8 mouse cellular contexts compared by ENCODE assay signal in genomic region chr15:86085301-86086225, GRCm38 (mm10). TPM values are rescaled to one million over a fixed set of nuclear protein-coding genes. Genes with fewer than 3 reads are reported as not detected.
DNase-seq lines count a peak whose midpoint lies in the region; ATAC-seq and TF ChIP-seq lines count a peak whose summit lies in the region.

No protein-coding gene starts in this region.

- H3K4me2 ChIP-seq in embryonic facial prominence, embryonic 15.5 days (replicated peaks): no peak overlapping the region
- peak overlapping the region; percentile 8 for H3K4me2 ChIP-seq in hindbrain, embryonic 12.5 days (replicated peaks)
- H3K4me2 ChIP-seq in limb, embryonic 15.5 days: 0 out of 2 replicates have a peak overlapping the region, but pooled peaks have one; percentile 4
- H3K4me2 ChIP-seq in neural tube, embryonic 14.5 days (ENCODE audit: low read depth, low read length): peak overlapping the region; percentile 11; the same call in 1 of the 2 replicates

- no peaks in the 10 kb centered on the region for H3K27me3 ChIP-seq in MEL (ENCODE audit: control insufficient read depth in 1 of 2, insufficient read depth in 2 of 2, low read length in 2 of 2)
- no peaks in the 10 kb centered on the region for H3K27me3 ChIP-seq in embryonic facial prominence, embryonic 15.5 days
- no peaks in the 10 kb centered on the region for H3K27me3 ChIP-seq in hindbrain, embryonic 12.5 days
- no peaks in the 10 kb centered on the region for H3K27me3 ChIP-seq in limb, embryonic 15.5 days
- H3K27me3 ChIP-seq in neural tube, embryonic 14.5 days (ENCODE audit: control insufficient read depth, insufficient read depth, low read length): no peaks in the 10 kb centered on the region

- WGBS in embryonic facial prominence, embryonic 15.5 days: 31% methylated on average over 17 of the region's 17 CpGs
- WGBS in hindbrain, embryonic 12.5 days: 32% methylated on average over 17 of the region's 17 CpGs
- 35% methylated on average over 17 of the region's 17 CpGs for WGBS in limb, embryonic 15.5 days
- 28% methylated on average over 17 of the region's 17 CpGs for WGBS in neural tube, embryonic 14.5 days

- ATAC-seq in embryonic facial prominence, embryonic 15.5 days (ENCODE audit: insufficient number of reproducible peaks, low FRiP score, low TSS enrichment, low read depth): 0 out of 2 replicates have a peak, but pooled peaks have one; percentile 3
- peak; percentile 21 for ATAC-seq in hindbrain, embryonic 12.5 days (ENCODE audit: low FRiP score)
- no peak for ATAC-seq in limb, embryonic 15.5 days (ENCODE audit: insufficient number of reproducible peaks, low FRiP score, low TSS enrichment, low read depth)
- ATAC-seq in neural tube, embryonic 14.5 days (ENCODE audit: low read depth): no peak

- intact Hi-C loops in gastrocnemius, adult 2 months (cut with DNase I): loop anchor here (5.0 kb wide), 1 partner anchor 37 kb away; no protein-coding TSS in a partner anchor

- no peak for TF ChIP-seq POLR2A in MEL (IDR thresholded peaks at IDR 0.05; ENCODE audit: control insufficient read depth in 1 of 2, insufficient read depth in 1 of 2, low read depth in 1 of 2, low read length in 2 of 2, poor library complexity in 1 of 2)

- TF ChIP-seq EP300 in MEL (IDR thresholded peaks at IDR 0.05; ENCODE audit: low read depth in 1 of 2, low read length in 2 of 2): no peak

- H3K9ac ChIP-seq in MEL (ENCODE audit: control insufficient read depth, low read depth, low read length, poor library complexity, severe bottlenecking): no peak overlapping the region
- no peak overlapping the region; the same call in 1 of the 2 replicates for H3K9ac ChIP-seq in embryonic facial prominence, embryonic 15.5 days
- no peak overlapping the region for H3K9ac ChIP-seq in hindbrain, embryonic 12.5 days
- no peak overlapping the region for H3K9ac ChIP-seq in limb, embryonic 15.5 days
- no peak overlapping the region for H3K9ac ChIP-seq in neural tube, embryonic 14.5 days (replicated peaks; ENCODE audit: low read depth, low read length)

- H3K27ac ChIP-seq in gastrocnemius, adult 2 months: peak overlapping the region; percentile 61
- no peak overlapping the region for H3K27ac ChIP-seq in MEL (ENCODE audit: control insufficient read depth, low read depth, low read length)
- H3K27ac ChIP-seq in embryonic facial prominence, embryonic 15.5 days (replicated peaks): peak overlapping the region; percentile 23; the same call in 1 of the 2 replicates
- peak overlapping the region; percentile 79 for H3K27ac ChIP-seq in hindbrain, embryonic 12.5 days
- H3K27ac ChIP-seq in limb, embryonic 15.5 days: peak overlapping the region; percentile 69
- peak overlapping the region; percentile 83 for H3K27ac ChIP-seq in neural tube, embryonic 14.5 days (ENCODE audit: low read depth, low read length)

- no peaks in the 10 kb centered on the region for H3K4me1 ChIP-seq in MEL (ENCODE audit: control insufficient read depth in 1 of 2, insufficient read depth in 2 of 2, low read length in 2 of 2)
- H3K4me1 ChIP-seq in embryonic facial prominence, embryonic 15.5 days: peaks cover 55% of the 10 kb centered on the region
- peaks cover 91% of the 10 kb centered on the region for H3K4me1 ChIP-seq in hindbrain, embryonic 12.5 days
- peaks cover 81% of the 10 kb centered on the region for H3K4me1 ChIP-seq in limb, embryonic 15.5 days
- peaks cover 72% of the 10 kb centered on the region for H3K4me1 ChIP-seq in neural tube, embryonic 14.5 days (ENCODE audit: control insufficient read depth, insufficient read depth, low read length)

- no peaks in the 10 kb centered on the region for H3K36me3 ChIP-seq in MEL (ENCODE audit: control insufficient read depth in 1 of 2, insufficient read depth in 2 of 2, low read length in 2 of 2)
- H3K36me3 ChIP-seq in embryonic facial prominence, embryonic 15.5 days: no peaks in the 10 kb centered on the region
- no peaks in the 10 kb centered on the region for H3K36me3 ChIP-seq in hindbrain, embryonic 12.5 days
- no peaks in the 10 kb centered on the region for H3K36me3 ChIP-seq in limb, embryonic 15.5 days
- no peaks in the 10 kb centered on the region for H3K36me3 ChIP-seq in neural tube, embryonic 14.5 days (ENCODE audit: control insufficient read depth, insufficient read depth, low read length)

- peak overlapping the region; percentile 23 for H3K4me3 ChIP-seq in gastrocnemius, adult 2 months
- H3K4me3 ChIP-seq in MEL (ENCODE audit: control insufficient read depth in 1 of 2, insufficient read depth in 1 of 2, low read depth in 2 of 2, low read length in 2 of 2): no peak overlapping the region
- no peak overlapping the region for H3K4me3 ChIP-seq in embryonic facial prominence, embryonic 15.5 days (replicated peaks)
- H3K4me3 ChIP-seq in hindbrain, embryonic 12.5 days: no peak overlapping the region
- no peak overlapping the region for H3K4me3 ChIP-seq in limb, embryonic 15.5 days
- H3K4me3 ChIP-seq in neural tube, embryonic 14.5 days (ENCODE audit: low read depth, low read length): no peak overlapping the region

- H3K79me2 ChIP-seq in MEL (ENCODE audit: control insufficient read depth, insufficient read depth, low read length, poor library complexity): peaks cover 19% of the 10 kb centered on the region

- TF ChIP-seq RAD21 in MEL (IDR thresholded peaks at IDR 0.05; ENCODE audit: low read depth, low read length): no peak

- TF ChIP-seq CTCF in gastrocnemius, adult 2 months (IDR thresholded peaks at IDR 0.05): peak; percentile 65
- peak; percentile 37 to 57 (median 52); a peak in 5 of 6 replicates for TF ChIP-seq CTCF in MEL (IDR thresholded peaks at IDR 0.05 in 2 of 3, conservative IDR thresholded peaks at IDR 0.05 in 1 of 3; ENCODE audit: control insufficient read depth in 1 of 3, insufficient read depth in 1 of 3, low read depth in 2 of 3, low read length in 3 of 3, poor library complexity in 1 of 3, severe bottlenecking in 1 of 3)

- no peaks in the 10 kb centered on the region for H3K9me3 ChIP-seq in MEL (replicated peaks; ENCODE audit: insufficient read depth, low read length)
- H3K9me3 ChIP-seq in embryonic facial prominence, embryonic 15.5 days (replicated peaks): no peaks in the 10 kb centered on the region
- H3K9me3 ChIP-seq in hindbrain, embryonic 12.5 days (replicated peaks): no peaks in the 10 kb centered on the region
- no peaks in the 10 kb centered on the region for H3K9me3 ChIP-seq in limb, embryonic 15.5 days
- H3K9me3 ChIP-seq in neural tube, embryonic 14.5 days (ENCODE audit: control insufficient read depth, low read length): no peaks in the 10 kb centered on the region

- DNase-seq in gastrocnemius, adult 2 months: peak; percentile 59
- no peak for DNase-seq in gastrocnemius, postnatal 25 days
- DNase-seq in MEL (ENCODE audit: low read depth, low spot score): peak; percentile 51
- no peak for DNase-seq in urinary bladder, postnatal 25 days (ENCODE audit: low spot score)

TF ChIP-seq in MEL, 35 proteins besides CTCF, POLR2A, EP300 and RAD21:
- no peak for TF ChIP-seq TCF12 (IDR thresholded peaks at IDR 0.05; ENCODE audit: low read depth, low read length)
- 0 out of 2 replicates have a peak, but pooled peaks have one; percentile 24 for TF ChIP-seq ZNF384 (IDR thresholded peaks at IDR 0.05; ENCODE audit: low read depth, low read length)

RNA-seq across cellular contexts. Expression of gene Gramd4, which starts 28.1 kb away (rescaled TPM):
- total RNA-seq in gastrocnemius, adult 2 months (2021): 10 to 100 TPM in 1 of 2 experiments, 1 to 10 TPM in 1; 5.8 to 11.4 TPM
- total RNA-seq in gastrocnemius, postnatal 25 days (2021): 1 to 10 TPM; 4.2 to 9.7 TPM
- 34.1 and 43.1 TPM in 2 replicates for total RNA-seq in MEL (2012; rRNA removed)
- polyA plus RNA-seq in MEL (2012; ENCODE audit: insufficient read depth in 1 of 2, insufficient read length in 2 of 2, low read depth in 1 of 2, low replicate concordance in 2 of 2, missing spikeins in 1 of 2): 10 to 100 TPM; 35.2 to 38.0 TPM
- polyA plus RNA-seq in embryonic facial prominence, embryonic 15.5 days (2015; fragmentation: Nextera tagmentation; extraction: Ambion mirVana): 17.8 and 18.9 TPM in 2 replicates
- 32.5 and 35.2 TPM in 2 replicates for polyA plus RNA-seq in hindbrain, embryonic 12.5 days (2016; fragmentation: Nextera tagmentation; extraction: Ambion mirVana)
- 15.6 and 22.0 TPM in 2 replicates for polyA plus RNA-seq in limb, embryonic 15.5 days (2015; fragmentation: Nextera tagmentation; extraction: Ambion mirVana)
- 17.1 and 23.6 TPM in 2 replicates for polyA plus RNA-seq in neural tube, embryonic 14.5 days (2014; fragmentation: Nextera tagmentation; extraction: Ambion mirVana)

RNA-seq across cellular contexts. Expression of gene Celsr1, which starts 52.0 kb away (rescaled TPM):
- under 1 TPM; 0.13 to 0.28 TPM for total RNA-seq in gastrocnemius, adult 2 months (2021)
- under 1 TPM; 0.31 to 0.43 TPM for total RNA-seq in gastrocnemius, postnatal 25 days (2021)
- 0.12 and 0.16 TPM in 2 replicates for total RNA-seq in MEL (2012; rRNA removed)
- under 1 TPM in 1 of 2 experiments, not detected in 1; 0.42 TPM for polyA plus RNA-seq in MEL (2012; ENCODE audit: insufficient read depth in 1 of 2, insufficient read length in 2 of 2, low read depth in 1 of 2, low replicate concordance in 2 of 2, missing spikeins in 1 of 2)
- polyA plus RNA-seq in embryonic facial prominence, embryonic 15.5 days (2015; fragmentation: Nextera tagmentation; extraction: Ambion mirVana): 4.2 and 5.1 TPM in 2 replicates
- polyA plus RNA-seq in hindbrain, embryonic 12.5 days (2016; fragmentation: Nextera tagmentation; extraction: Ambion mirVana): 3.4 and 4.3 TPM in 2 replicates
- polyA plus RNA-seq in limb, embryonic 15.5 days (2015; fragmentation: Nextera tagmentation; extraction: Ambion mirVana): 2.7 and 3.6 TPM in 2 replicates
- 2.4 and 2.6 TPM in 2 replicates for polyA plus RNA-seq in neural tube, embryonic 14.5 days (2014; fragmentation: Nextera tagmentation; extraction: Ambion mirVana)

Comparison
In these comparisons a context has a peak if more than half of its experiments do, and no peak if none do; other contexts are left out.
1. DNase-seq: peak in gastrocnemius, adult 2 months (single experiment) and MEL (single experiment); none in gastrocnemius, postnatal 25 days (single experiment) and urinary bladder, postnatal 25 days (single experiment).
2. ATAC-seq: peak in embryonic facial prominence, embryonic 15.5 days (single experiment) and hindbrain, embryonic 12.5 days (single experiment); none in limb, embryonic 15.5 days (single experiment) and neural tube, embryonic 14.5 days (single experiment).